Mouse (Mus musculus) myocyte (in vitro differentiated cells): ENCODE results near the gene Prrc2b. TPM values are rescaled to one million over a fixed set of nuclear protein-coding genes. Genes with fewer than 3 reads are reported as not detected.

Experiments used
- H3K27me3 ChIP-seq: one replicate; pipeline ENCODE4 v1.6.1; 2011; ENCODE audit not compliant: control insufficient read depth, insufficient read depth, insufficient read length
- H3K36me3 ChIP-seq: one replicate; pipeline ENCODE4 v1.6.1; 2011; ENCODE audit not compliant: control insufficient read depth, insufficient read depth
- H3K4me2 ChIP-seq: one replicate; pipeline ENCODE4 v1.6.1; 2011; ENCODE audit warnings: low read depth, control low read depth
- H3K4me3 ChIP-seq: one replicate; pipeline ENCODE4 v1.5.1; 2011; ENCODE audit warnings: mild to moderate bottlenecking, control low read depth, moderate library complexity
- H3K79me2 ChIP-seq: one replicate; pipeline ENCODE4 v1.6.1; 2011; ENCODE audit not compliant: control insufficient read depth, insufficient read depth
- H3ac ChIP-seq: one replicate; pipeline ENCODE4 v1.6.1; 2011; ENCODE audit not compliant: control insufficient read depth, insufficient read length
- CEBPB ChIP-seq: IDR thresholded peaks from 2 replicates; pipeline ENCODE4 v1.6.1; 2011; ENCODE audit warnings: mild to moderate bottlenecking, moderate library complexity; ENCODE audit not compliant: poor library complexity, insufficient read depth, severe bottlenecking
- E2F4 ChIP-seq: IDR thresholded peaks from one replicate; pipeline ENCODE4 v1.6.1; 2011; ENCODE audit warnings: mild to moderate bottlenecking, control low read depth, moderate library complexity; ENCODE audit not compliant: insufficient read depth
- MAX ChIP-seq: IDR thresholded peaks from one replicate; pipeline ENCODE4 v1.6.1; 2011; ENCODE audit warnings: low read depth, mild to moderate bottlenecking, control low read depth
- MYOD1 ChIP-seq, 3 experiments: IDR thresholded peaks; one replicate each; pipeline ENCODE4 v1.6.1; 2011; ENCODE audit warnings: control low read depth in 2 of 3, low read depth in 2 of 3, mild to moderate bottlenecking in 2 of 3, moderate library complexity in 1 of 3; ENCODE audit not compliant: insufficient read length in 2 of 3, control insufficient read depth in 1 of 3
- MYOG ChIP-seq, 3 experiments: IDR thresholded peaks; one replicate each; pipeline ENCODE4 v1.6.1; 2011; ENCODE audit warnings: control low read depth in 2 of 3, low read depth in 2 of 3, mild to moderate bottlenecking in 2 of 3; ENCODE audit not compliant: insufficient read length in 2 of 3, control insufficient read depth in 1 of 3, insufficient read depth in 1 of 3
- POLR2A ChIP-seq: IDR thresholded peaks from one replicate; pipeline ENCODE4 v1.6.1; 2011; ENCODE audit warnings: low read depth, mild to moderate bottlenecking, control low read depth, moderate library complexity; ENCODE audit not compliant: insufficient read length
- POLR2AphosphoS2 ChIP-seq: IDR thresholded peaks from one replicate; pipeline ENCODE4 v1.6.1; 2011; ENCODE audit warnings: low read depth, control low read depth; ENCODE audit not compliant: insufficient read length
- REST ChIP-seq: IDR thresholded peaks from one replicate; pipeline ENCODE4 v1.6.1; 2011; ENCODE audit warnings: mild to moderate bottlenecking, control low read depth, moderate library complexity; ENCODE audit not compliant: insufficient read depth, insufficient read length
- SRF ChIP-seq: IDR thresholded peaks from one replicate; pipeline ENCODE4 v1.6.1; 2011; ENCODE audit warnings: low read depth; ENCODE audit not compliant: control insufficient read depth, insufficient read length
- TCF12 ChIP-seq: IDR thresholded peaks from one replicate; pipeline ENCODE4 v1.6.1; 2011; ENCODE audit warnings: mild to moderate bottlenecking, control low read depth; ENCODE audit not compliant: poor library complexity, insufficient read depth, severe bottlenecking
- TCF3 ChIP-seq: IDR thresholded peaks from one replicate; pipeline ENCODE4 v1.6.1; 2011; ENCODE audit warnings: low read depth, control low read depth; ENCODE audit not compliant: insufficient read length
- USF1 ChIP-seq: IDR thresholded peaks from one replicate; pipeline ENCODE4 v1.6.1; 2011; ENCODE audit warnings: low read depth, mild to moderate bottlenecking, control low read depth, moderate library complexity
- polyA plus RNA-seq: library from polyadenylated mRNA; unstranded; fragments of >200 nt; fragmentation: generic; extraction: Trizol; gene quantifications from one replicate; pipeline ENCODE4 v1.2.1, GENCODE M21; 2012; ENCODE audit warnings: missing spikeins

The Prrc2b gene
- polyA plus RNA-seq, 1 experiment: 76.2 TPM

- peaks cover 91% of the 10 kb centered on the region for H3K79me2 ChIP-seq
- H3K4me2 ChIP-seq: no peak overlapping the region
- TF ChIP-seq E2F4 (no peak), REST (no peak), TCF12 (no peak), POLR2A (no peak), TCF3 (no peak), USF1 (no peak), MAX (no peak), POLR2AphosphoS2 (no peak), MYOD1 (IDR thresholded peaks at IDR 0.05; ENCODE audit: control insufficient read depth in 1 of 3, insufficient read length in 2 of 3, low read depth in 2 of 3) (no peak), SRF (no peak), MYOG (IDR thresholded peaks at IDR 0.05; ENCODE audit: control insufficient read depth in 1 of 3, insufficient read depth in 1 of 3, insufficient read length in 2 of 3, low read depth in 2 of 3) (no peak), CEBPB (no peak)
- no peaks in the 10 kb centered on the region for H3K27me3 ChIP-seq
- H3K36me3 ChIP-seq: no peaks in the 10 kb centered on the region
- H3ac ChIP-seq: no peak overlapping the region
- no peak overlapping the region for H3K4me3 ChIP-seq
Measured at GRCm38 (mm10) chr2:32181364-32181763, 30.5 kb downstream of the Prrc2b start.

- Histone ChIP-seq H3K27me3 (no peaks in the 10 kb centered on the region), H3K36me3 (no peaks in the 10 kb centered on the region), H3ac (no peak overlapping the region), H3K4me2 (no peak overlapping the region), H3K79me2 (peaks cover 84% of the 10 kb centered on the region), H3K4me3 (no peak overlapping the region)
- no peak for TF ChIP-seq POLR2AphosphoS2
- TF ChIP-seq CEBPB: no peak
Measured at GRCm38 (mm10) chr2:32182119-32182518, 31.2 kb downstream of the Prrc2b start.

- H3K4me2 ChIP-seq: no peak overlapping the region
- peaks cover 77% of the 10 kb centered on the region for H3K79me2 ChIP-seq
- no peaks in the 10 kb centered on the region for H3K27me3 ChIP-seq
- no peak for TF ChIP-seq SRF
- no peak for TF ChIP-seq TCF3
- TF ChIP-seq E2F4: no peak
- no peak overlapping the region for H3ac ChIP-seq
- no peak overlapping the region for H3K4me3 ChIP-seq
- no peaks in the 10 kb centered on the region for H3K36me3 ChIP-seq
Measured at GRCm38 (mm10) chr2:32182676-32183296, 31.9 kb downstream of the Prrc2b start.

GRCm38 (mm10) chr2:32187019-32187551 lies 36.2 kb downstream of the Prrc2b start:
- no peak for TF ChIP-seq POLR2A
- TF ChIP-seq MYOD1 (IDR thresholded peaks at IDR 0.05; ENCODE audit: control insufficient read depth in 1 of 3, insufficient read length in 2 of 3, low read depth in 2 of 3): peak in 1 of 3 experiments; percentile 31
- peak in 1 of 3 experiments; percentile 31 for TF ChIP-seq MYOG (IDR thresholded peaks at IDR 0.05; ENCODE audit: control insufficient read depth in 1 of 3, insufficient read depth in 1 of 3, insufficient read length in 2 of 3, low read depth in 2 of 3)
- peaks cover 54% of the 10 kb centered on the region for H3K79me2 ChIP-seq
- H3K4me3 ChIP-seq: no peak overlapping the region
- no peaks in the 10 kb centered on the region for H3K27me3 ChIP-seq
- peak overlapping the region; percentile 27 for H3K4me2 ChIP-seq
- H3K36me3 ChIP-seq: peaks cover 11% of the 10 kb centered on the region
- H3ac ChIP-seq: no peak overlapping the region

- Histone ChIP-seq H3ac (no peak overlapping the region), H3K27me3 (no peaks in the 10 kb centered on the region), H3K36me3 (peaks cover 11% of the 10 kb centered on the region), H3K4me2 (peak overlapping the region; percentile 41), H3K4me3 (no peak overlapping the region), H3K79me2 (peaks cover 50% of the 10 kb centered on the region)
- no peak for TF ChIP-seq MAX
- peak; percentile 82 to 97 (median 91) for TF ChIP-seq MYOG (IDR thresholded peaks at IDR 0.05; ENCODE audit: control insufficient read depth in 1 of 3, insufficient read depth in 1 of 3, insufficient read length in 2 of 3, low read depth in 2 of 3)
- TF ChIP-seq SRF: no peak
- TF ChIP-seq USF1: no peak
- TF ChIP-seq MYOD1 (IDR thresholded peaks at IDR 0.05; ENCODE audit: control insufficient read depth in 1 of 3, insufficient read length in 2 of 3, low read depth in 2 of 3): peak; percentile 24 to 95 (median 82)
- TF ChIP-seq POLR2AphosphoS2: no peak
- no peak for TF ChIP-seq CEBPB
- peak; percentile 23 for TF ChIP-seq POLR2A
- TF ChIP-seq TCF3: peak; percentile 61
- peak; percentile 40 for TF ChIP-seq TCF12
- no peak for TF ChIP-seq REST
- no peak for TF ChIP-seq E2F4
Measured at GRCm38 (mm10) chr2:32187649-32188048, 36.8 kb downstream of the Prrc2b start.
